ENCODE assay signal across 8 mouse cellular contexts in the genomic region with DNA sequence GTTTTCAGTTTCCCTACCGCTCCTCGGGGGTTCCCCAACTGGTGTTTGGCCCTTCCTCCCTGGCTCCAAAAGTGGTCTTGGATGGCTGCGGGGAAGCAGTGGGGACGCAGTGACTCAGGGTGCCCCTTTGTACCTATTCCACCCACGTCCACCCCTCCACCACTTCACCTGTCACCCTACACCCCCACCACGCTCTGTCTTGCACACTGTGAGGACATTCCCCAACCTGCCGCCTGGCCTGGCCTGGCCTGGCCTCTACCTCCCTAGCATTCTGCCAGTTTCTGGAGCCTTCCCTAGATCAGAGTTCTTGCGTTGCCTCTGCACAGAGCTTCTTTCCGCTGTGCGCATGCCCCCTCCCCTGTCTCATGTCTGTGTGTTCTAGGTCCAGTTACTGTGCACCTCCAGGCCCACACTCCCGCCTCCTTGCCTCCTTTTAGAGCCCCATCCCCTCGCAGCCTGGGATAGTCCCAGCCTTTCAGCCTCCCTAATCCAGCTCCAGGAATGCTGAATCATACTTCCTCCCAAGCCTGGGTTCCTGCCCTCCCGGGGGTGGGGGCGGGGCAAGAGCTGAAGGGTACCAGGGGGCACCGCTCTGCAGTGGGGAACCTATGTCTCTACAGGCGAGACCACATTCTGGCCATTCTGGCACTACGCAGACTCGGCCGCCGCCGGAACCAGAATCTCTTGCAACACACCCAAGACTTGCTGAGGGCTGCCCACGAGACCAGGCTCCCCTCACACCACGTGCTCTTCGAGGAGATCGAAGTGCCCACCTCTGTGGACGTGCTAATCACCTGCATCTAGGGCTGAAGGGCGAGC. TPM values are rescaled to one million over a fixed set of nuclear protein-coding genes. Genes with fewer than 3 reads are reported as not detected.
DNase-seq lines count a peak whose midpoint lies in the region; ATAC-seq and TF ChIP-seq lines count a peak whose summit lies in the region.

No protein-coding gene starts in this region.

- no peak for TF ChIP-seq CTCF in bone marrow, adult 2 months (IDR thresholded peaks at IDR 0.05; ENCODE audit: control insufficient read depth, insufficient read depth, low read length)

- peak overlapping the region; percentile 49 for H3K4me3 ChIP-seq in bone marrow, adult 2 months (replicated peaks; ENCODE audit: control insufficient read depth, low read depth, low read length)
- peak overlapping the region; percentile 39 for H3K4me3 ChIP-seq in limb, embryonic 15.5 days

- no peak overlapping the region; the same call in 1 of the 2 replicates for H3K9ac ChIP-seq in limb, embryonic 15.5 days

- no peak for TF ChIP-seq POLR2A in bone marrow, adult 2 months (IDR thresholded peaks at IDR 0.05; ENCODE audit: borderline replicate concordance, control insufficient read depth, low read depth, low read length)

- WGBS in bone marrow, adult 2 months: 13% methylated on average over 27 of the region's 27 CpGs
- WGBS in limb, embryonic 15.5 days: 15% methylated on average over 27 of the region's 27 CpGs

- peaks cover 76% of the 10 kb centered on the region for H3K27me3 ChIP-seq in limb, embryonic 15.5 days

- H3K4me2 ChIP-seq in limb, embryonic 15.5 days: peak overlapping the region; percentile 78

- peak; percentile 24 for DNase-seq in embryo, embryonic 10 days (ENCODE audit: low spot score)
- DNase-seq in embryo, embryonic 9.5 days (ENCODE audit: extremely low spot score): no peak
- DNase-seq in heart, postnatal 10 days: peak; percentile 46 to 57
- no peak for DNase-seq in B cell, adult 2 months
- no peak for DNase-seq in urinary bladder, postnatal 4 days (ENCODE audit: low spot score in 2 of 2)

- peaks cover 18% of the 10 kb centered on the region for H3K4me1 ChIP-seq in bone marrow, adult 2 months (ENCODE audit: control insufficient read depth, insufficient read depth, low read length)
- H3K4me1 ChIP-seq in limb, embryonic 15.5 days: peaks cover 67% of the 10 kb centered on the region

- ATAC-seq in limb, embryonic 15.5 days (ENCODE audit: insufficient number of reproducible peaks, low FRiP score, low TSS enrichment, low read depth): no peak; the same call in 1 of the 2 replicates
- ATAC-seq in monocyte, adult 5-6 weeks (replicated peaks; ENCODE audit: insufficient number of reproducible peaks, low FRiP score, low TSS enrichment, poor library complexity, severe bottlenecking): 0 out of 2 replicates have a peak, but pooled peaks have one; percentile 4

- H3K36me3 ChIP-seq in limb, embryonic 15.5 days: no peaks in the 10 kb centered on the region

- no peaks in the 10 kb centered on the region for H3K9me3 ChIP-seq in limb, embryonic 15.5 days

- intact Hi-C loops in heart, postnatal 10 days (cut with DNase I): no loop called here

- peak overlapping the region; percentile 58 for H3K27ac ChIP-seq in bone marrow, adult 2 months (ENCODE audit: control insufficient read depth, insufficient read depth, low read depth, low read length, poor library complexity)
- H3K27ac ChIP-seq in limb, embryonic 15.5 days: no peak overlapping the region

RNA-seq across cellular contexts. Expression of a gene that starts 12.0 kb away (rescaled TPM):
- polyA plus RNA-seq in bone marrow, adult 2 months (2011; ENCODE audit: insufficient read depth, insufficient read length, low replicate concordance, missing spikeins): 91.4 and 149 TPM in 2 replicates
- 10 to 100 TPM; 28.9 to 41.2 TPM for total RNA-seq in heart, postnatal 10 days (2021)
- polyA plus RNA-seq in limb, embryonic 15.5 days (2015; fragmentation: Nextera tagmentation; extraction: Ambion mirVana): 8.3 and 8.4 TPM in 2 replicates
- total RNA-seq in monocyte, adult 5-6 weeks (2017): 25.9 to 40.4 TPM (median 27.4 TPM) in 3 replicates

RNA-seq across cellular contexts. Expression of a gene that starts 13.4 kb away (rescaled TPM):
- polyA plus RNA-seq in bone marrow, adult 2 months (2011; ENCODE audit: insufficient read depth, insufficient read length, low replicate concordance, missing spikeins): 7.3 and 18.4 TPM in 2 replicates
- total RNA-seq in heart, postnatal 10 days (2021): 1 to 10 TPM; 5.3 to 8.3 TPM
- polyA plus RNA-seq in limb, embryonic 15.5 days (2015; fragmentation: Nextera tagmentation; extraction: Ambion mirVana): 6.4 and 9.9 TPM in 2 replicates
- total RNA-seq in monocyte, adult 5-6 weeks (2017): 1.1 TPM in 1 of 3 replicates, not detected in the others

RNA-seq across cellular contexts. Expression of a gene that starts 23.6 kb away (rescaled TPM):
- polyA plus RNA-seq in bone marrow, adult 2 months (2011; ENCODE audit: insufficient read depth, insufficient read length, low replicate concordance, missing spikeins): not detected in 2 replicates
- not detected for total RNA-seq in heart, postnatal 10 days (2021)
- polyA plus RNA-seq in limb, embryonic 15.5 days (2015; fragmentation: Nextera tagmentation; extraction: Ambion mirVana): 12.4 and 13.2 TPM in 2 replicates
- total RNA-seq in monocyte, adult 5-6 weeks (2017): not detected in 3 replicates

RNA-seq across cellular contexts. Expression of a gene that starts 52.7 kb away (rescaled TPM):
- 5.7 and 20.1 TPM in 2 replicates for polyA plus RNA-seq in bone marrow, adult 2 months (2011; ENCODE audit: insufficient read depth, insufficient read length, low replicate concordance, missing spikeins)
- total RNA-seq in heart, postnatal 10 days (2021): 100 to 1,000 TPM in 1 of 2 experiments, 10 to 100 TPM in 1; 96.4 to 106 TPM
- polyA plus RNA-seq in limb, embryonic 15.5 days (2015; fragmentation: Nextera tagmentation; extraction: Ambion mirVana): 26.4 and 33.5 TPM in 2 replicates
- 37.5 to 41.2 TPM (median 40.7 TPM) in 3 replicates for total RNA-seq in monocyte, adult 5-6 weeks (2017)

RNA-seq across cellular contexts. Expression of a gene that starts 55.4 kb away (rescaled TPM):
- not detected in 2 replicates for polyA plus RNA-seq in bone marrow, adult 2 months (2011; ENCODE audit: insufficient read depth, insufficient read length, low replicate concordance, missing spikeins)
- 1 to 10 TPM; 2.2 to 2.4 TPM for total RNA-seq in heart, postnatal 10 days (2021)
- polyA plus RNA-seq in limb, embryonic 15.5 days (2015; fragmentation: Nextera tagmentation; extraction: Ambion mirVana): 13.1 and 16.1 TPM in 2 replicates
- total RNA-seq in monocyte, adult 5-6 weeks (2017): not detected in 3 replicates

Comparison
In these comparisons a context has a peak if more than half of its experiments do, and no peak if none do; other contexts are left out.
1. DNase-seq: peak in embryo, embryonic 10 days (single experiment) and heart, postnatal 10 days (2 of 2); none in embryo, embryonic 9.5 days (single experiment), B cell, adult 2 months (0 of 2) and urinary bladder, postnatal 4 days (0 of 2).